Mouse (Mus musculus) layer of hippocampus, adult 11-12 months (tissue): ENCODE data around the gene Narfl.
"Not testable (repeated sequence)": the region's sequence is repeated elsewhere in the genome, so short reads cannot be mapped to it uniquely, and the experiment has no call there.

Source experiments
- DNase-seq: peaks from one replicate; pipeline ENCODE4 v3.0.0; 2022; ENCODE audit warnings: low spot score

Narfl gene

GRCm38 (mm10) chr17:25773549-25774120, at the start of gene Narfl:
Gene Narfl (plus strand): TSS chr17:25773776.
- peak; percentile 99 for DNase-seq

- DNase-seq, result no peak
Measured at GRCm38 (mm10) chr17:25723919-25724318, 49.7 kb upstream of the Narfl start.

GRCm38 (mm10) chr17:25725264-25725663, 48.3 kb upstream of the Narfl start:
- no peak for DNase-seq

- peak; percentile 100 for DNase-seq
Measured at GRCm38 (mm10) chr17:25727265-25728008, 46.1 kb upstream of the Narfl start, which contains the start of the genes Chtf18 and Rpusd1. Gene Chtf18 (minus strand): TSS chr17:25727419. Gene Rpusd1 (plus strand): TSS chr17:25727670.

GRCm38 (mm10) chr17:25728009-25728270, 45.6 kb upstream of the Narfl start:
- DNase-seq, result no peak

GRCm38 (mm10) chr17:25732082-25732481, 41.5 kb upstream of the Narfl start:
- DNase-seq, result peak; percentile 91

GRCm38 (mm10) chr17:25735246-25735645, 38.3 kb upstream of the Narfl start:
- DNase-seq, result no peak

- DNase-seq, result no peak
Measured at GRCm38 (mm10) chr17:25735745-25736144, 37.8 kb upstream of the Narfl start, which contains the start of gene Mslnl. Gene Mslnl (plus strand): TSS chr17:25736042.

GRCm38 (mm10) chr17:25738861-25739260, 34.7 kb upstream of the Narfl start:
- DNase-seq, result no peak

GRCm38 (mm10) chr17:25741471-25741870, 32.1 kb upstream of the Narfl start:
- not testable (repeated sequence) for DNase-seq

GRCm38 (mm10) chr17:25743831-25744230, 29.7 kb upstream of the Narfl start:
- no peak for DNase-seq

GRCm38 (mm10) chr17:25744311-25744710, 29.3 kb upstream of the Narfl start:
- no peak for DNase-seq

GRCm38 (mm10) chr17:25748238-25748637, 25.3 kb upstream of the Narfl start:
- DNase-seq, result no peak

GRCm38 (mm10) chr17:25749314-25749713, 24.3 kb upstream of the Narfl start:
- DNase-seq, result no peak

- DNase-seq, result no peak
Measured at GRCm38 (mm10) chr17:25751446-25751845, 22.1 kb upstream of the Narfl start.

GRCm38 (mm10) chr17:25754241-25754640, 19.3 kb upstream of the Narfl start, which contains the start of gene Msln:
Gene Msln (minus strand): TSS chr17:25754378.
- no peak for DNase-seq

- DNase-seq, result no peak
Measured at GRCm38 (mm10) chr17:25755086-25755485, 18.5 kb upstream of the Narfl start.

GRCm38 (mm10) chr17:25755627-25756377, 17.8 kb upstream of the Narfl start:
- no peak for DNase-seq

GRCm38 (mm10) chr17:25756378-25757242, 17.0 kb upstream of the Narfl start:
- no peak for DNase-seq

GRCm38 (mm10) chr17:25757691-25758090, 15.9 kb upstream of the Narfl start:
- no peak for DNase-seq

- no peak for DNase-seq
Measured at GRCm38 (mm10) chr17:25760148-25760547, 13.4 kb upstream of the Narfl start.

- DNase-seq, result no peak
Measured at GRCm38 (mm10) chr17:25761561-25761970, 12.0 kb upstream of the Narfl start.
